Mouse (Mus musculus) left cerebral cortex, adult 6 months (tissue): Measurements from ENCODE around the gene Tmem30c. TPM values are rescaled to one million over a fixed set of nuclear protein-coding genes. Genes with fewer than 3 reads are reported as not detected.

Experiments
- long read RNA-seq, 2 experiments: library from polyadenylated mRNA; unstranded; transcript quantifications; one replicate each; pipeline ENCODE4 v2.0.0; 2019 to 2020
- polyA plus RNA-seq: library from polyadenylated mRNA; unstranded; fragments of <200 nt; fragmentation: Nextera tagmentation; gene quantifications from 2 replicates; pipeline ENCODE4 v1.2.3, GENCODE M21; 2021

The Tmem30c gene
- polyA plus RNA-seq, result not detected in 2 replicates
- long read RNA-seq, experiment 1, result 0 reads
- long read RNA-seq, experiment 2, result 0 reads

DNA sequence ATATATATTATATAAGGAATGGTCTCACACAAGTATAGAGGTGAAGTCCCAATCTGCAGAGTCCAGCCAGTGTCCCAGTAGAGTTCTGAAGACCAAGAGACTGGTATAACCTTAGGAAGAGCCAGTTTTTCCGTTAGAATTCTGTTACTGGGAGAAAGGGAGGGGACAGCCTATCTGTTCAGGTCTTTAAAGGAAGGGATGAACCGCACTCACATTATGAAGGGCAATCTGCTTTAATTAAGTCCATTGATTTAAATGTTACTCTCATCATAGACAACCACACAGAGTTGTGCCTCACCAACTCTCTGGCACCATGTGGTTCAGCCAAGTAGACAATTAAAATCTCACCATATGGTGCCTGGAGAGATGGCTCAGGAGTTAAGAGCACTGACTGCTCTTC is at the start of gene Tmem30c:
Gene Tmem30c, minus strand, starts transcription at position 101 of the 400 bp plus-strand sequence.

DNA sequence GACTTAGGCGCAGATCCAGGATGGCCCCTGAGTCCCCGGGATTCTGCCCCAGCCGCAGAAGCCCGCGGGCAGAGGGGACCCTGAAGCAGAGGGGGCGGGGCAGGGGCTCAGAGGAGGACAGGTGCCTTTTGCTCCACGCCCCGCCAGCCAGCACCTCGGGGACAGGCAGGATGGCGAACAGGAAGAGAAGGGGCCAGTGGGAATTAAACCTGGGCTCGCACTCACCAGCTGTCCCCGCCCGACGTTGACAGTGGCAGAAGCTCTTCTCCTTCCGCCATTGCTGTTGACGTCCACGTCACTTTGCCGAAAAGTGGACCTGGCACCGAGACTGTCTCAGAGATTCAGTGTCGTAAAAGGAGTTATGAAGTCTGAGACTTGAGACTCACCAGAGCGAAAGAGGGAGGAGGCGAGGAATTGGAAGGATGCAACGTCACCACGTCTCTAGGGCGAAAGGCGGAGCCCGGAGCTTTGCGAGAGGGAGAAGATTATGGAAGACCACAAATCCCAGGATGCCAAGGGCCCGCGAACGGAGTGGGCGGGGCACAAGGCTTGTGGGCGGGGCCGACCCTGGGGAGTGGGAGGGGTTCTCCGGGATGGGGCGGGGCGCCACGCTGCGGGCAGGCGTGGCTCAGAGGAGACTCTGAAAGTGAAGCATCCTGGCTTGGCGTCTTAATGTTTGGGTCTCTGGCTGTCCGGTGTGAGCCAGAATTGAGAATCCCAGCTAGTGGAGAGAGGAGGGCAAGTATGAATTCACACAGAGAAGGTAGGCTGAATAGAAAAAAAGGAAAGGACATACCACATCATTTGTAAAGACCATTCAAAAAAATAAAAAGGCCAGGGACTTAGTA is 61.4 kb downstream of the Tmem30c start, which contains the start of gene Tbc1d23:
Gene Tbc1d23, minus strand, starts transcription at position 416 of the 848 bp plus-strand sequence.

Other genes starting within 250 kb of the Tmem30c start
- gene Tmem45a2, start 221.5 kb downstream of the Tmem30c start, polyA plus RNA-seq, result not detected in 2 replicates
- 23.3 and 61.2 TPM in 2 replicates for gene Tomm70a, start 171.2 kb downstream of the Tmem30c start, polyA plus RNA-seq
- 20.4 and 25.3 TPM in 2 replicates for gene Nit2, start 125.5 kb downstream of the Tmem30c start, polyA plus RNA-seq
- gene Tbc1d23, start 61.4 kb downstream of the Tmem30c start, polyA plus RNA-seq, result 9.7 and 14.4 TPM in 2 replicates
- gene Filip1l, start 60.2 kb upstream of the Tmem30c start, polyA plus RNA-seq, result 0.96 and 1.0 TPM in 2 replicates